ENCODE assay signal across 20 mouse cellular contexts in genomic region chr19:22962731-22963130, GRCm38 (mm10).
DNase-seq lines count a peak whose midpoint lies in the region; ATAC-seq and TF ChIP-seq lines count a peak whose summit lies in the region.
"Had no signal": no experiment of that assay in that cellular context is flagged by ENCODE, and none has a peak within 500 bp of the region (broad histone marks: within the 10 kb centered on the region; RNA-seq: fewer than 3 reads in every experiment).

No protein-coding gene starts in this region.

- no peak; the same call in 1 of the 2 replicates for TF ChIP-seq POLR2A in cerebellum, adult 2 months (IDR thresholded peaks at IDR 0.05; ENCODE audit: borderline replicate concordance, insufficient read depth, low read length)

- H3K4me3 ChIP-seq in forebrain, postnatal 0 days (ENCODE audit: low read depth, low read length): no peak overlapping the region
- H3K4me3 ChIP-seq in forebrain, embryonic 14.5 days (ENCODE audit: low read depth, low read length): no peak overlapping the region
- H3K4me3 ChIP-seq in layer of hippocampus, adult 2 months: no peak overlapping the region
- H3K4me3 ChIP-seq in cerebellum, adult 2 months (replicated peaks; ENCODE audit: insufficient read depth, low read depth, low read length): no peak overlapping the region
- H3K4me3 ChIP-seq: forebrain, embryonic 10.5 days; hindbrain, embryonic 13.5 days; intestine, embryonic 15.5 days; limb, embryonic 15.5 days; liver, embryonic 15.5 days had no signal

- peak; percentile 17; the same call in 1 of the 2 replicates for ATAC-seq in forebrain, postnatal 0 days
- ATAC-seq in forebrain, embryonic 14.5 days: no peak
- ATAC-seq: CD4-positive, CD25-positive, alpha-beta regulatory T cell, adult 4 months; intestine, embryonic 15.5 days; lung, postnatal 0 days; Patski had no signal

- H3K9ac ChIP-seq in forebrain, postnatal 0 days: no peak overlapping the region
- no peak overlapping the region for H3K9ac ChIP-seq in forebrain, embryonic 14.5 days (ENCODE audit: low read length)
- H3K9ac ChIP-seq: hindbrain, embryonic 13.5 days; intestine, embryonic 15.5 days; limb, embryonic 15.5 days; liver, embryonic 15.5 days had no signal

- no peak overlapping the region for H3K27ac ChIP-seq in forebrain, postnatal 0 days (ENCODE audit: low read depth, low read length)
- no peak overlapping the region for H3K27ac ChIP-seq in forebrain, embryonic 14.5 days (ENCODE audit: low read depth, low read length)
- peak overlapping the region; percentile 79 for H3K27ac ChIP-seq in layer of hippocampus, adult 2 months
- H3K27ac ChIP-seq in cerebellum, adult 2 months (ENCODE audit: insufficient read depth, low read length): peak overlapping the region; percentile 94; the same call in 1 of the 2 replicates
- H3K27ac ChIP-seq: forebrain, embryonic 10.5 days; hindbrain, embryonic 13.5 days; intestine, embryonic 15.5 days; limb, embryonic 15.5 days; liver, embryonic 15.5 days had no signal

- H3K4me1 ChIP-seq in forebrain, postnatal 0 days (ENCODE audit: insufficient read depth): no peaks in the 10 kb centered on the region
- no peaks in the 10 kb centered on the region; the same call in 1 of the 2 replicates for H3K4me1 ChIP-seq in forebrain, embryonic 14.5 days (ENCODE audit: control insufficient read depth, insufficient read depth, low read length)
- H3K4me1 ChIP-seq in cerebellum, adult 2 months (ENCODE audit: control insufficient read depth, insufficient read depth, low read length): peaks cover 42% of the 10 kb centered on the region
- H3K4me1 ChIP-seq: intestine, embryonic 15.5 days; liver, embryonic 15.5 days had no signal

- DNase-seq in forebrain, postnatal 0 days: peak; percentile 30
- DNase-seq in forebrain, embryonic 14.5 days (ENCODE audit: low spot score): no peak
- peak in 1 of 2 experiments; percentile 38 for DNase-seq in layer of hippocampus, adult 2 months (ENCODE audit: low spot score in 2 of 2)
- no peak for DNase-seq in layer of hippocampus, postnatal 14 days (ENCODE audit: low spot score in 2 of 2)
- DNase-seq in cerebellum, adult 2 months: peak; percentile 95 to 99
- DNase-seq in cerebellum, postnatal 36 days: peak; percentile 94 to 95
- DNase-seq in spleen, postnatal 4 days (ENCODE audit: low spot score in 2 of 2): no peak
- DNase-seq: adrenal gland, adult 8-10 months; gastrocnemius, postnatal 36 days; right cerebral cortex, postnatal 4 days; thymus, postnatal 14 days had no signal

- H3K9me3 ChIP-seq in forebrain, postnatal 0 days (ENCODE audit: low read length): no peaks in the 10 kb centered on the region
- no peaks in the 10 kb centered on the region for H3K9me3 ChIP-seq in forebrain, embryonic 14.5 days (replicated peaks; ENCODE audit: control insufficient read depth, low read length)
- H3K9me3 ChIP-seq: forebrain, embryonic 10.5 days; hindbrain, embryonic 13.5 days; intestine, embryonic 15.5 days; limb, embryonic 15.5 days; liver, embryonic 15.5 days had no signal

- WGBS in forebrain, postnatal 0 days: 51% methylated on average over 8 of the region's 8 CpGs
- 52% methylated on average over 8 of the region's 8 CpGs for WGBS in forebrain, embryonic 14.5 days
- 9% methylated on average over 8 of the region's 8 CpGs for WGBS in cerebellum, adult 2 months

- H3K4me2 ChIP-seq in forebrain, postnatal 0 days (ENCODE audit: low read depth): no peak overlapping the region
- H3K4me2 ChIP-seq in forebrain, embryonic 14.5 days (ENCODE audit: low read length): no peak overlapping the region
- H3K4me2 ChIP-seq: hindbrain, embryonic 13.5 days; intestine, embryonic 15.5 days; limb, embryonic 15.5 days; liver, embryonic 15.5 days; midbrain, embryonic 11.5 days had no signal

- no peaks in the 10 kb centered on the region for H3K27me3 ChIP-seq in forebrain, postnatal 0 days (ENCODE audit: insufficient read depth, low read length)
- no peaks in the 10 kb centered on the region for H3K27me3 ChIP-seq in forebrain, embryonic 14.5 days (replicated peaks; ENCODE audit: control insufficient read depth, insufficient read depth, low read length)
- no peaks in the 10 kb centered on the region for H3K27me3 ChIP-seq in cerebellum, adult 2 months (ENCODE audit: control insufficient read depth, insufficient read depth, low read length)
- H3K27me3 ChIP-seq: hindbrain, embryonic 13.5 days; intestine, embryonic 15.5 days; limb, embryonic 15.5 days; liver, embryonic 15.5 days; Patski had no signal

- no peak for TF ChIP-seq CTCF in forebrain, postnatal 0 days (IDR thresholded peaks at IDR 0.05; ENCODE audit: low read depth)
- TF ChIP-seq CTCF in layer of hippocampus, adult 2 months (conservative IDR thresholded peaks at IDR 0.05): no peak
- TF ChIP-seq CTCF in cerebellum, adult 2 months (IDR thresholded peaks at IDR 0.05; ENCODE audit: borderline replicate concordance, insufficient read depth, low read depth, low read length): 0 out of 2 replicates have a peak, but pooled peaks have one; percentile 23

- H3K36me3 ChIP-seq in forebrain, postnatal 0 days (ENCODE audit: insufficient read depth): no peaks in the 10 kb centered on the region
- H3K36me3 ChIP-seq in forebrain, embryonic 14.5 days (ENCODE audit: control insufficient read depth, insufficient read depth, low read length): no peaks in the 10 kb centered on the region
- H3K36me3 ChIP-seq: forebrain, embryonic 10.5 days; hindbrain, embryonic 13.5 days; intestine, embryonic 15.5 days; limb, embryonic 15.5 days; liver, embryonic 15.5 days had no signal

Comparison
In these comparisons a context has a peak if more than half of its experiments do, and no peak if none do; other contexts are left out.
1. DNase-seq: peak in forebrain, postnatal 0 days (single experiment), cerebellum, adult 2 months (2 of 2) and cerebellum, postnatal 36 days (2 of 2); none in forebrain, embryonic 14.5 days (single experiment), layer of hippocampus, postnatal 14 days (0 of 2) and spleen, postnatal 4 days (0 of 2).
2. H3K27ac ChIP-seq: peak in layer of hippocampus, adult 2 months (single experiment) and cerebellum, adult 2 months (single experiment); none in forebrain, postnatal 0 days (single experiment) and forebrain, embryonic 14.5 days (single experiment).